Mouse (Mus musculus): ENCODE results near the gene Ranbp2. TPM values are rescaled to one million over a fixed set of nuclear protein-coding genes. Genes with fewer than 3 reads are reported as not detected.

Ranbp2 gene
- total and polyA plus RNA-seq, 2 experiments from 2014 or later = 12.5 to 40.0 TPM

- no peaks in the 10 kb centered on the region for H3K9me3 ChIP-seq (ENCODE audit: low read length)
- TF ChIP-seq CTCF (IDR thresholded peaks at IDR 0.05) = no peak; the same call in 1 of the 2 replicates
- H3K36me3 ChIP-seq (ENCODE audit: insufficient read depth, low read length) = no peaks in the 10 kb centered on the region
- ATAC-seq (ENCODE audit: low FRiP score) = peak; percentile 51; the same call in 1 of the 2 replicates
- peak overlapping the region; percentile 90 for H3K4me3 ChIP-seq (ENCODE audit: low read depth, low read length)
- H3K4me2 ChIP-seq (ENCODE audit: low read depth, low read length, poor library complexity, severe bottlenecking) = peak overlapping the region; percentile 58
- H3K27ac ChIP-seq (ENCODE audit: low read depth, low read length) = peak overlapping the region; percentile 96
- under 1% methylated on average over 30 of the region's 32 CpGs for WGBS
- peak overlapping the region; percentile 95 for H3K9ac ChIP-seq (replicated peaks; ENCODE audit: low read length, poor library complexity, severe bottlenecking)
- H3K4me1 ChIP-seq (ENCODE audit: insufficient read depth, low read length) = no peaks in the 10 kb centered on the region
- no peaks in the 10 kb centered on the region for H3K27me3 ChIP-seq (ENCODE audit: insufficient read depth, low read length)
- peak; percentile 13 for DNase-seq (ENCODE audit: low spot score)
These were observed 611 bp downstream of the Ranbp2 start for GRCm38 (mm10) chr10:58447280-58447781.

- Histone ChIP-seq H3K4me2 (ENCODE audit: low read depth, low read length, poor library complexity, severe bottlenecking) (no peak overlapping the region), H3K27ac (ENCODE audit: low read depth, low read length) (no peak overlapping the region), H3K9me3 (ENCODE audit: low read length) (no peaks in the 10 kb centered on the region), H3K4me3 (ENCODE audit: low read depth, low read length) (no peak overlapping the region), H3K36me3 (ENCODE audit: insufficient read depth, low read length) (peaks cover 10% of the 10 kb centered on the region; the same call in 1 of the 2 replicates), H3K9ac (replicated peaks; ENCODE audit: low read length, poor library complexity, severe bottlenecking) (no peak overlapping the region), H3K4me1 (ENCODE audit: insufficient read depth, low read length) (no peaks in the 10 kb centered on the region), H3K27me3 (ENCODE audit: insufficient read depth, low read length) (no peaks in the 10 kb centered on the region)
- ATAC-seq (ENCODE audit: low FRiP score) (no peak), DNase-seq (ENCODE audit: low spot score) (no peak)
- TF ChIP-seq CTCF (IDR thresholded peaks at IDR 0.05) = no peak
These were observed 4.9 kb downstream of the Ranbp2 start for GRCm38 (mm10) chr10:58451575-58451974.

- peaks cover 11% of the 10 kb centered on the region; the same call in 1 of the 2 replicates for H3K36me3 ChIP-seq (ENCODE audit: insufficient read depth, low read length)
- no peaks in the 10 kb centered on the region for H3K4me1 ChIP-seq (ENCODE audit: insufficient read depth, low read length)
- H3K27me3 ChIP-seq (ENCODE audit: insufficient read depth, low read length) = no peaks in the 10 kb centered on the region
- DNase-seq (ENCODE audit: low spot score) (no peak), ATAC-seq (ENCODE audit: low FRiP score) (no peak)
- H3K4me2 ChIP-seq (ENCODE audit: low read depth, low read length, poor library complexity, severe bottlenecking) = no peak overlapping the region
- no peaks in the 10 kb centered on the region for H3K9me3 ChIP-seq (ENCODE audit: low read length)
- H3K9ac ChIP-seq (replicated peaks; ENCODE audit: low read length, poor library complexity, severe bottlenecking) = no peak overlapping the region
- H3K27ac ChIP-seq (ENCODE audit: low read depth, low read length) = no peak overlapping the region
- 88% methylated on average over 1 of the region's 1 CpGs for WGBS
- H3K4me3 ChIP-seq (ENCODE audit: low read depth, low read length) = no peak overlapping the region
- TF ChIP-seq CTCF (IDR thresholded peaks at IDR 0.05) = no peak
These were observed 5.5 kb downstream of the Ranbp2 start for GRCm38 (mm10) chr10:58452185-58452584.

- no peak for TF ChIP-seq CTCF (IDR thresholded peaks at IDR 0.05)
- 100% methylated on average over 1 of the region's 1 CpGs for WGBS
- Histone ChIP-seq H3K4me2 (ENCODE audit: low read depth, low read length, poor library complexity, severe bottlenecking) (no peak overlapping the region), H3K9ac (replicated peaks; ENCODE audit: low read length, poor library complexity, severe bottlenecking) (no peak overlapping the region), H3K9me3 (ENCODE audit: low read length) (no peaks in the 10 kb centered on the region), H3K4me1 (ENCODE audit: insufficient read depth, low read length) (no peaks in the 10 kb centered on the region), H3K36me3 (ENCODE audit: insufficient read depth, low read length) (peaks cover 25% of the 10 kb centered on the region; the same call in 1 of the 2 replicates), H3K4me3 (ENCODE audit: low read depth, low read length) (no peak overlapping the region), H3K27me3 (ENCODE audit: insufficient read depth, low read length) (no peaks in the 10 kb centered on the region), H3K27ac (ENCODE audit: low read depth, low read length) (no peak overlapping the region)
- ATAC-seq (ENCODE audit: low FRiP score) (no peak), DNase-seq (ENCODE audit: low spot score) (no peak)
These were observed 13.2 kb downstream of the Ranbp2 start for GRCm38 (mm10) chr10:58459896-58460295.

- WGBS = 84% methylated on average over 5 of the region's 5 CpGs
- ATAC-seq (ENCODE audit: low FRiP score) = no peak
- Histone ChIP-seq H3K4me1 (ENCODE audit: insufficient read depth, low read length) (no peaks in the 10 kb centered on the region), H3K36me3 (ENCODE audit: insufficient read depth, low read length) (peaks cover 34% of the 10 kb centered on the region), H3K27me3 (ENCODE audit: insufficient read depth, low read length) (no peaks in the 10 kb centered on the region), H3K9me3 (ENCODE audit: low read length) (no peaks in the 10 kb centered on the region), H3K9ac (replicated peaks; ENCODE audit: low read length, poor library complexity, severe bottlenecking) (no peak overlapping the region), H3K4me2 (ENCODE audit: low read depth, low read length, poor library complexity, severe bottlenecking) (no peak overlapping the region), H3K4me3 (ENCODE audit: low read depth, low read length) (no peak overlapping the region), H3K27ac (ENCODE audit: low read depth, low read length) (no peak overlapping the region)
- no peak for DNase-seq (ENCODE audit: low spot score)
- no peak for TF ChIP-seq CTCF (IDR thresholded peaks at IDR 0.05)
These were observed 30.5 kb downstream of the Ranbp2 start for GRCm38 (mm10) chr10:58477086-58477755.

- DNase-seq (ENCODE audit: low spot score) (no peak), ATAC-seq (ENCODE audit: low FRiP score) (no peak)
- no peak overlapping the region for H3K27ac ChIP-seq (ENCODE audit: low read depth, low read length)
- no peaks in the 10 kb centered on the region for H3K27me3 ChIP-seq (ENCODE audit: insufficient read depth, low read length)
- H3K4me1 ChIP-seq (ENCODE audit: insufficient read depth, low read length) = no peaks in the 10 kb centered on the region
- peaks cover 33% of the 10 kb centered on the region for H3K36me3 ChIP-seq (ENCODE audit: insufficient read depth, low read length)
- H3K9ac ChIP-seq (replicated peaks; ENCODE audit: low read length, poor library complexity, severe bottlenecking) = no peak overlapping the region
- WGBS = 90% methylated on average over 2 of the region's 2 CpGs
- H3K4me2 ChIP-seq (ENCODE audit: low read depth, low read length, poor library complexity, severe bottlenecking) = no peak overlapping the region
- H3K9me3 ChIP-seq (ENCODE audit: low read length) = no peaks in the 10 kb centered on the region
- TF ChIP-seq CTCF (IDR thresholded peaks at IDR 0.05) = no peak
- H3K4me3 ChIP-seq (ENCODE audit: low read depth, low read length) = no peak overlapping the region
These were observed 31.4 kb downstream of the Ranbp2 start for GRCm38 (mm10) chr10:58478071-58478578.
